ENCODE assay signal across 9 mouse cellular contexts in genomic region chr3:32333456-32334086, GRCm38 (mm10). TPM values are rescaled to one million over a fixed set of nuclear protein-coding genes. Genes with fewer than 3 reads are reported as not detected.
A peak's percentile ranks its signal among the peaks of the same experiment; 100 is the strongest.
DNase-seq lines count a peak whose midpoint lies in the region; ATAC-seq and TF ChIP-seq lines count a peak whose summit lies in the region.
"Had no signal": no experiment of that assay in that cellular context is flagged by ENCODE, and none has a peak within 500 bp of the region (broad histone marks: within the 10 kb centered on the region; RNA-seq: fewer than 3 reads in every experiment).

No protein-coding gene starts in this region.

- H3K4me2 ChIP-seq in forebrain, postnatal 0 days (ENCODE audit: low read depth), result no peak overlapping the region
- H3K4me2 ChIP-seq in hindbrain, embryonic 13.5 days, result no peak overlapping the region
- H3K4me2 ChIP-seq: limb, embryonic 12.5 days had no signal

- no peaks in the 10 kb centered on the region for H3K4me1 ChIP-seq in forebrain, postnatal 0 days (ENCODE audit: insufficient read depth)
- H3K4me1 ChIP-seq in hindbrain, embryonic 13.5 days (replicated peaks), result no peaks in the 10 kb centered on the region
- H3K4me1 ChIP-seq: limb, embryonic 12.5 days had no signal

- TF ChIP-seq CTCF in forebrain, postnatal 0 days (IDR thresholded peaks at IDR 0.05; ENCODE audit: low read depth), result peak; percentile 96

- no peaks in the 10 kb centered on the region for H3K9me3 ChIP-seq in forebrain, postnatal 0 days (ENCODE audit: low read length)
- H3K9me3 ChIP-seq in hindbrain, embryonic 13.5 days, result no peaks in the 10 kb centered on the region
- H3K9me3 ChIP-seq: limb, embryonic 12.5 days had no signal

- H3K27ac ChIP-seq in forebrain, postnatal 0 days (ENCODE audit: low read depth, low read length), result no peak overlapping the region
- no peak overlapping the region for H3K27ac ChIP-seq in hindbrain, embryonic 13.5 days
- H3K27ac ChIP-seq: limb, embryonic 12.5 days had no signal

- no peak overlapping the region for H3K9ac ChIP-seq in forebrain, postnatal 0 days
- no peak overlapping the region for H3K9ac ChIP-seq in hindbrain, embryonic 13.5 days
- H3K9ac ChIP-seq: limb, embryonic 12.5 days had no signal

- ATAC-seq in forebrain, postnatal 0 days, result peak; percentile 94
- peak; percentile 83 for ATAC-seq in hindbrain, embryonic 13.5 days (ENCODE audit: low FRiP score)

- WGBS in forebrain, postnatal 0 days, result 34% methylated on average over 7 of the region's 7 CpGs
- WGBS in hindbrain, embryonic 13.5 days, result 39% methylated on average over 7 of the region's 7 CpGs

- H3K4me3 ChIP-seq in forebrain, postnatal 0 days (ENCODE audit: low read depth, low read length), result no peak overlapping the region
- H3K4me3 ChIP-seq in hindbrain, embryonic 13.5 days, result no peak overlapping the region
- H3K4me3 ChIP-seq: limb, embryonic 12.5 days had no signal

- no peaks in the 10 kb centered on the region for H3K27me3 ChIP-seq in forebrain, postnatal 0 days (ENCODE audit: insufficient read depth, low read length)
- H3K27me3 ChIP-seq in hindbrain, embryonic 13.5 days, result no peaks in the 10 kb centered on the region
- H3K27me3 ChIP-seq: limb, embryonic 12.5 days had no signal

- DNase-seq in MN1 (ENCODE audit: low spot score), result peak; percentile 87
- DNase-seq in cerebellum, adult 11 months, result peak; percentile 69
- DNase-seq in forebrain, postnatal 0 days, result peak; percentile 93
- peak; percentile 69 to 85 for DNase-seq in layer of hippocampus, postnatal 14 days (ENCODE audit: low spot score in 2 of 2)
- peak; percentile 88 for DNase-seq in lung, postnatal 36 days
- DNase-seq in retina, postnatal 7 days (ENCODE audit: low read depth, low spot score), result peak; percentile 81
- peak; percentile 68 for DNase-seq in urinary bladder, postnatal 25 days (ENCODE audit: low spot score)

- peaks cover 3% of the 10 kb centered on the region; the same call in 1 of the 2 replicates for H3K36me3 ChIP-seq in forebrain, postnatal 0 days (ENCODE audit: insufficient read depth)
- H3K36me3 ChIP-seq in hindbrain, embryonic 13.5 days, result peaks cover 10% of the 10 kb centered on the region
- H3K36me3 ChIP-seq: limb, embryonic 12.5 days had no signal

RNA-seq across cellular contexts. Expression of gene Zmat3, which starts 32.2 kb away (rescaled TPM):
- 9.5 and 13.9 TPM in 2 replicates for total RNA-seq in forebrain, postnatal 0 days (2014; rRNA removed)
- 3.0 and 4.9 TPM in 2 replicates for polyA plus RNA-seq in forebrain, postnatal 0 days (2015; fragmentation: Nextera tagmentation; extraction: Ambion mirVana)
- 7.6 and 8.2 TPM in 2 replicates for polyA plus RNA-seq in hindbrain, embryonic 13.5 days (2015; fragmentation: Nextera tagmentation; extraction: Ambion mirVana)
- 10 to 100 TPM; 83.6 TPM for total RNA-seq in layer of hippocampus, postnatal 14 days (2021)
